Mouse (Mus musculus) midbrain, postnatal 0 days (tissue): ENCODE measurements around the gene Chmp4b. TPM values are rescaled to one million over a fixed set of nuclear protein-coding genes. Genes with fewer than 3 reads are reported as not detected.

Source experiments
- ATAC-seq: fragments of 200-750 bp; cut with Nextera tagmentation; 2 replicates; pipeline ENCODE4 v1.8.0; 2017; ENCODE audit warnings: moderate number of reproducible peaks, mild to moderate bottlenecking, moderate TSS enrichment, moderate library complexity; ENCODE audit not compliant: low FRiP score
- DNase-seq: peaks from one replicate; pipeline ENCODE4 v3.0.0-alpha.2; 2015; ENCODE audit warnings: low spot score
- H3K27ac ChIP-seq: fragments of 300-500 bp; sonication (generic); 2 replicates; pipeline ENCODE4 v1.5.1; 2014; ENCODE audit warnings: low read depth, mild to moderate bottlenecking, low read length, mixed read lengths
- H3K27me3 ChIP-seq: fragments of 300-500 bp; sonication (generic); 2 replicates; pipeline ENCODE4 v1.6.1; 2014; ENCODE audit warnings: low read length, control low read depth, mixed read lengths; ENCODE audit not compliant: insufficient read depth
- H3K36me3 ChIP-seq: fragments of 300-500 bp; sonication (generic); 2 replicates; pipeline ENCODE4 v1.6.1; 2014; ENCODE audit warnings: low read length, control low read depth, mixed read lengths; ENCODE audit not compliant: insufficient read depth
- H3K4me1 ChIP-seq: fragments of 300-500 bp; sonication (generic); 2 replicates; pipeline ENCODE4 v1.6.1; 2014; ENCODE audit warnings: mild to moderate bottlenecking, control low read depth, antibody characterized with exemption, low read length, mixed read lengths; ENCODE audit not compliant: insufficient read depth
- H3K4me2 ChIP-seq: fragments of 300-500 bp; sonication (generic); 2 replicates; pipeline ENCODE4 v1.6.1; 2014; ENCODE audit warnings: low read depth, mild to moderate bottlenecking, low read length, mixed read lengths; ENCODE audit not compliant: poor library complexity, severe bottlenecking
- H3K4me3 ChIP-seq: fragments of 300-500 bp; sonication (generic); 2 replicates; pipeline ENCODE4 v1.5.1; 2014; ENCODE audit warnings: low read depth, mild to moderate bottlenecking, low read length, moderate library complexity
- H3K9ac ChIP-seq: fragments of 300-500 bp; sonication (generic); replicated peaks from 2 replicates; pipeline ENCODE4 v1.6.1; 2014; ENCODE audit warnings: mild to moderate bottlenecking, low read length, moderate library complexity, mixed read lengths; ENCODE audit not compliant: poor library complexity, severe bottlenecking
- H3K9me3 ChIP-seq: fragments of 300-500 bp; sonication (generic); 2 replicates; pipeline ENCODE4 v1.6.1; 2016; ENCODE audit warnings: low read length, control low read depth
- CTCF ChIP-seq: IDR thresholded peaks from 2 replicates; pipeline ENCODE4 v1.5.1; 2016; ENCODE audit warnings: antibody characterized with exemption, mild to moderate bottlenecking
- WGBS: fragments of 180-500 bp; shearing (Covaris S2); extraction: QIAGEN DNeasy Blood & Tissue Kit; methylation state at CpG from one replicate; pipeline ENCODE4 v1.1.7; 2014; 5-methylcytosine and 5-hydroxymethylcytosine counted together
- polyA plus RNA-seq: library from polyadenylated mRNA; unstranded; fragments of >200 nt; fragmentation: Nextera tagmentation; extraction: Ambion mirVana; gene quantifications from 2 replicates; pipeline ENCODE4 v1.2.1, GENCODE M21; 2015
- total RNA-seq: library from RNA; depleted of rRNA; stranded (reverse); fragments of >200 nt; gene quantifications from 2 replicates; pipeline ENCODE4 v1.2.3, GENCODE M21; 2014

Chmp4b gene
- total and polyA plus RNA-seq, 2 experiments from 2014 or later, result 31.7 to 156 TPM

GRCm38 (mm10) chr2:154609050-154609767 lies 42.3 kb upstream of the Chmp4b start:
- no peak for TF ChIP-seq CTCF
- ATAC-seq (no peak), DNase-seq (no peak)
- H3K9ac ChIP-seq, result no peak overlapping the region
- H3K9me3 ChIP-seq, result no peaks in the 10 kb centered on the region
- H3K4me2 ChIP-seq, result no peak overlapping the region
- H3K27me3 ChIP-seq, result no peaks in the 10 kb centered on the region
- WGBS, result 73% methylated on average over 10 of the region's 10 CpGs
- no peaks in the 10 kb centered on the region for H3K36me3 ChIP-seq
- H3K27ac ChIP-seq, result no peak overlapping the region
- H3K4me3 ChIP-seq, result no peak overlapping the region
- H3K4me1 ChIP-seq, result no peaks in the 10 kb centered on the region

DNA sequence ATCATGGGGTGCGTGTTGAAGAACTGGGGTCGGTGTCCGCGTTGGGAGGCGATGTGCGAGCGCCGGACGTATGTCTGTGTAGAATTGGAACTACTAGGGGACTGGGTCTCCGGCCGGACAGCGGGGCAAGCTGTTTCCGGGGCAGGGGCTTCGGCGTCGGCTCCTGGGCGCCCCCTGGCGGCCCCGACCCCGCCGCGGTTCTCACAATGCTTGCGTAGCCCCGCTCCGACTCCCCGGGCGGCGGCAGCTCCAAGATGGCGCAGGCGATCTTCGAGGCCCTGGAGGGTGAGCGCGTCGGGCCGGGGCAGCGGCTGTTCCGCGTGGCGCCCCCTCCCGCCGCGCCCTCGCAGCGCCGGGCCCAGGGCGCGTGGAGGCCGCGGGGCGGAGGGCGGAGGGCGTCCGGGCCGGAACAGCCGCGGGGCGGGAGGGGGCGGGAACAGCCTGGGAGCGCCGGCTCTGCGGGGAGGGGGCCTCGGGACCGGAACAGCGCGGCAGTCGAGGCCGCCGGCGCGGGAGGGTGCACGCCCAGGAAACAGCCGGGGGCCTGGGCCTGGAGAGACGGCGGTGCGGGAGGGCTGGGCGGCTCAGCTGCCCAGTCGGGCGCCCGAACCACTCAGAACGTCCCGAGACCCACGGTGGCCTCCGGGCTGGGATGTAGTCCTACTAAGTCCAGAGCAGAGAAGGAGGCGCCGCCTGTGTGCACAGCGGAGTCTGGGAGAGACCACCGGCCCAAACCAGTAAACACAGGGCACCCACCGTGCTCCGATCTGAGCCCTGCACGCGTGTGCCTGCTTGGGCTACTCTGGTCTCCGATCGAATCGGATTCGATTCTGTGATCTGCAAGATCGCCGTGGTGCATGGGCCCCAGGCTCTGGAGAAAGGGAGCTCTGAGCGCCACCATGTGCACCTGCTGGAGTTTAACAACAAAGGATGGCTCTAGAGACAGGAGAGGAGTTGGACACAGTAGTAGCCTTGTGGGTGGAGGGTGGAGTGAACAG lies 38.1 kb upstream of the Chmp4b start, which contains the start of the genes Zfp341 and 4930519P11Rik:
Zfp341 (plus strand) TSS at position 180 of the 998 bp plus-strand sequence.
4930519P11Rik (minus strand) TSS at position 320 of the 998 bp plus-strand sequence.
- 0 out of 2 replicates have a peak, but pooled peaks cover 8% of the 10 kb centered on the region for H3K4me1 ChIP-seq
- H3K27me3 ChIP-seq, result no peaks in the 10 kb centered on the region
- peak; percentile 94 for DNase-seq
- H3K4me2 ChIP-seq, result peak within 1 kb of the TSS; percentile 73
- H3K36me3 ChIP-seq, result no peaks in the 10 kb centered on the region
- under 1% methylated on average over 85 of the region's 98 CpGs for WGBS
- peak within 1 kb of the TSS; percentile 79 for H3K9ac ChIP-seq
- peak within 1 kb of the TSS; percentile 96 for H3K27ac ChIP-seq
- peak; percentile 92 for ATAC-seq
- H3K9me3 ChIP-seq, result no peaks in the 10 kb centered on the region
- peak within 1 kb of the TSS; percentile 54 for H3K4me3 ChIP-seq
- TF ChIP-seq CTCF, result peak; percentile 82

DNA sequence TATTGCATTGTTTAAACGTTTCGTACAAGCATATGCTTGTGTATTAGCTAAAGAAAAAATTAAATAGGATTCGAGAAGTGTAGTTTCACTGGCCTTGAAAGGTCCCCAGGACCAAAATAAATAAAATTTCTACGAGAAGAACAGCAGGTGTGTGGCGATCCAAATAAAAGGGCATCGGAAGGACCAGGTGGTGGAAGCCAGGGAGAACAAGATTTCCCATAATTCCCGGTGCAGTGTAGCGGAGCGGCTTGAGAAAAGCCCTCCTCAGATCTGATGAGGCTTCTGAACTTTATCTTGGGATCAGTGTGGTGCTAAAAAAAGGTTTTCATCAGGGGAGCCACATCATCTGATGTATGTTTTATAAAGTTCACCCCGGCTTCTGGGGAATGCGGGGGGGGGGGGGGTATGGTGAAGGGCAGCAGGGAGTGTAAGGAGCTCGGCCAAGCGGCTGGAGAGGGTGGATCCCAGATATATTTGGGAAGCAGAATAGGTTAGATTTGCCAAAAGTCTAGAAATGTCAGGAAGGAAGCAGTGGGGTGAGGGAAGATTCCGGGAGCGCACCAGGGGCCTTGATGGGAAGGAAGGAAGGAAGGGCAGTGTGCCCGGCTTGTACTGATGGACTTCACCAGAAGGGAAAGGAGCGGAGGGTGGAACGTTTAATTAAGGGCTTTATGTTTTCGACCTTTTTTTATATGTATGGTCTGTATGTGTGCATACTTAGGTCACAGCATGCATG lies 36.5 kb upstream of the Chmp4b start:
- DNase-seq (peak; percentile 24), ATAC-seq (no peak)
- WGBS, result 69% methylated on average over 19 of the region's 19 CpGs
- H3K36me3 ChIP-seq, result no peaks in the 10 kb centered on the region; the same call in 1 of the 2 replicates
- no peak for TF ChIP-seq CTCF
- H3K4me2 ChIP-seq, result peak overlapping the region; percentile 73
- no peak overlapping the region for H3K27ac ChIP-seq
- H3K4me3 ChIP-seq, result no peak overlapping the region
- H3K9me3 ChIP-seq, result no peaks in the 10 kb centered on the region
- H3K27me3 ChIP-seq, result no peaks in the 10 kb centered on the region
- no peak overlapping the region for H3K9ac ChIP-seq
- 0 out of 2 replicates have a peak, but pooled peaks cover 8% of the 10 kb centered on the region for H3K4me1 ChIP-seq

GRCm38 (mm10) chr2:154615674-154616073 lies 35.8 kb upstream of the Chmp4b start:
- Histone ChIP-seq H3K4me1 (0 out of 2 replicates have a peak, but pooled peaks cover 8% of the 10 kb centered on the region), H3K4me2 (no peak overlapping the region), H3K27me3 (no peaks in the 10 kb centered on the region), H3K9me3 (no peaks in the 10 kb centered on the region), H3K9ac (no peak overlapping the region), H3K4me3 (no peak overlapping the region), H3K36me3 (no peaks in the 10 kb centered on the region; the same call in 1 of the 2 replicates), H3K27ac (no peak overlapping the region)
- TF ChIP-seq CTCF, result no peak
- WGBS, result 92% methylated on average over 5 of the region's 5 CpGs
- no peak for ATAC-seq
- no peak for DNase-seq

DNA sequence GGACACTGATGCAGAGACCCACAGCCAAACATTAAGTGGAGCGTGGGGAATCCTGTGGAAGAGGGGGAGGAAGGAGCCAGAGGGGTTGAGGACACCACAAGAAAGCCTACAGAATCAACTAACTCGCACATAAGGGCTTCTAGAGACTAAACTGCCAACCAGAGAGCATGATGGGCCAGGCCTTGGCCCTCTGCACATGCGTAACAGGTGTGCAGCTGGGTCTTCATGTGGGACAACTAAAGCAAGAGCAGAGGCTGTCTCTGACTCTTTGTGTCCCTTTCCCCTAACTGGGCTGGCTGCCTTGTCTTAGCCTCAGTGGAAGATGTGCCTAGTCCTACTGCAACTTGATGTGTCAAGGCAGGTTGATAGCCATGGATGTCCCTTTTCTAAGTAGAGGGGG lies 34.4 kb upstream of the Chmp4b start:
- no peak overlapping the region for H3K4me2 ChIP-seq
- TF ChIP-seq CTCF, result no peak
- H3K36me3 ChIP-seq, result no peaks in the 10 kb centered on the region; the same call in 1 of the 2 replicates
- DNase-seq, result no peak
- ATAC-seq, result no peak
- H3K27me3 ChIP-seq, result no peaks in the 10 kb centered on the region
- WGBS, result 99% methylated on average over 3 of the region's 3 CpGs
- H3K27ac ChIP-seq, result no peak overlapping the region
- H3K9ac ChIP-seq, result no peak overlapping the region
- H3K4me3 ChIP-seq, result no peak overlapping the region
- H3K9me3 ChIP-seq, result no peaks in the 10 kb centered on the region
- H3K4me1 ChIP-seq, result 0 out of 2 replicates have a peak, but pooled peaks cover 8% of the 10 kb centered on the region
